Mouse (Mus musculus) C2C12 (cell line): ENCODE data around the gene Syt3.

Experiments
- CEBPB ChIP-seq: IDR thresholded peaks from one replicate; pipeline ENCODE4 v1.6.1; 2011; ENCODE audit warnings: low read depth, mild to moderate bottlenecking, control low read depth, moderate library complexity
- CTCF ChIP-seq: IDR thresholded peaks from one replicate; pipeline ENCODE4 v1.5.1; 2011; ENCODE audit not compliant: control insufficient read depth, insufficient read depth, insufficient read length
- FOSL1 ChIP-seq: IDR thresholded peaks from one replicate; pipeline ENCODE4 v1.8.0; 2011; ENCODE audit warnings: mild to moderate bottlenecking, low read length; ENCODE audit not compliant: poor library complexity, insufficient read depth, severe bottlenecking
- MAX ChIP-seq: IDR thresholded peaks from one replicate; pipeline ENCODE4 v1.6.1; 2011; ENCODE audit warnings: mild to moderate bottlenecking, control low read depth
- MYOG ChIP-seq: IDR thresholded peaks from one replicate; pipeline ENCODE4 v1.6.1; 2011; ENCODE audit not compliant: control insufficient read depth, insufficient read length; ENCODE audit errors: extremely low read depth
- USF1 ChIP-seq: IDR thresholded peaks from one replicate; pipeline ENCODE4 v1.6.1; 2011; ENCODE audit warnings: low read depth, mild to moderate bottlenecking, control low read depth, moderate library complexity

- TF ChIP-seq MAX (no peak), CTCF (no peak), CEBPB (no peak), USF1 (no peak), MYOG (no peak), FOSL1 (no peak)
Observed at GRCm38 (mm10) chr7:44393284-44393683, 9.4 kb downstream of the Syt3 start.
